Mouse (Mus musculus): ENCODE results near the gene Sept9. TPM values are rescaled to one million over a fixed set of nuclear protein-coding genes. Genes with fewer than 3 reads are reported as not detected.
A peak's percentile ranks its signal among the peaks of the same experiment; 100 is the strongest.

Sept9 gene
- total and polyA plus RNA-seq, 2 experiments from 2014 or later = 112 TPM

GRCm38 (mm10) chr11:117156725-117157124, 42.7 kb upstream of the Sept9 start:
- Histone ChIP-seq H3K4me3 (ENCODE audit: low read depth, low read length) (no peak overlapping the region), H3K4me1 (ENCODE audit: insufficient read depth) (peaks cover 4% of the 10 kb centered on the region; the same call in 1 of the 2 replicates), H3K9ac (no peak overlapping the region), H3K27me3 (ENCODE audit: insufficient read depth, low read length) (no peaks in the 10 kb centered on the region), H3K9me3 (ENCODE audit: low read length) (no peaks in the 10 kb centered on the region), H3K4me2 (ENCODE audit: low read depth) (no peak overlapping the region), H3K27ac (ENCODE audit: low read depth, low read length) (no peak overlapping the region), H3K36me3 (ENCODE audit: insufficient read depth) (peaks cover 71% of the 10 kb centered on the region)
- no peak for DNase-seq
- no peak for TF ChIP-seq CTCF (IDR thresholded peaks at IDR 0.05; ENCODE audit: low read depth)
- WGBS = 23% methylated on average over 13 of the region's 15 CpGs
- ATAC-seq = peak; percentile 44; the same call in 1 of the 2 replicates

GRCm38 (mm10) chr11:117158343-117158742, 41.1 kb upstream of the Sept9 start:
- H3K27me3 ChIP-seq (ENCODE audit: insufficient read depth, low read length) = no peaks in the 10 kb centered on the region
- H3K36me3 ChIP-seq (ENCODE audit: insufficient read depth) = peaks cover 59% of the 10 kb centered on the region
- peak; percentile 66 for ATAC-seq
- peaks cover 4% of the 10 kb centered on the region; the same call in 1 of the 2 replicates for H3K4me1 ChIP-seq (ENCODE audit: insufficient read depth)
- no peak for DNase-seq
- WGBS = 26% methylated on average over 11 of the region's 11 CpGs
- no peaks in the 10 kb centered on the region for H3K9me3 ChIP-seq (ENCODE audit: low read length)
- H3K4me3 ChIP-seq (ENCODE audit: low read depth, low read length) = no peak overlapping the region
- 0 out of 2 replicates have a peak overlapping the region, but pooled peaks have one; percentile 1 for H3K27ac ChIP-seq (ENCODE audit: low read depth, low read length)
- H3K9ac ChIP-seq = 0 out of 2 replicates have a peak overlapping the region, but pooled peaks have one; percentile 10
- no peak for TF ChIP-seq CTCF (IDR thresholded peaks at IDR 0.05; ENCODE audit: low read depth)
- no peak overlapping the region for H3K4me2 ChIP-seq (ENCODE audit: low read depth)

- no peak overlapping the region for H3K27ac ChIP-seq (ENCODE audit: low read depth, low read length)
- WGBS = 73% methylated on average over 13 of the region's 13 CpGs
- TF ChIP-seq CTCF (IDR thresholded peaks at IDR 0.05; ENCODE audit: low read depth) = no peak
- no peak overlapping the region for H3K9ac ChIP-seq
- no peak overlapping the region for H3K4me3 ChIP-seq (ENCODE audit: low read depth, low read length)
- peaks cover 4% of the 10 kb centered on the region; the same call in 1 of the 2 replicates for H3K4me1 ChIP-seq (ENCODE audit: insufficient read depth)
- DNase-seq (no peak), ATAC-seq (no peak)
- H3K27me3 ChIP-seq (ENCODE audit: insufficient read depth, low read length) = no peaks in the 10 kb centered on the region
- no peaks in the 10 kb centered on the region for H3K9me3 ChIP-seq (ENCODE audit: low read length)
- peaks cover 51% of the 10 kb centered on the region for H3K36me3 ChIP-seq (ENCODE audit: insufficient read depth)
- no peak overlapping the region for H3K4me2 ChIP-seq (ENCODE audit: low read depth)
Measured at GRCm38 (mm10) chr11:117159257-117159945, 40.1 kb upstream of the Sept9 start.

- WGBS = 35% methylated on average over 5 of the region's 5 CpGs
- ATAC-seq (no peak), DNase-seq (no peak)
- Histone ChIP-seq H3K4me3 (ENCODE audit: low read depth, low read length) (no peak overlapping the region), H3K4me2 (ENCODE audit: low read depth) (no peak overlapping the region), H3K9me3 (ENCODE audit: low read length) (no peaks in the 10 kb centered on the region), H3K27ac (ENCODE audit: low read depth, low read length) (no peak overlapping the region), H3K36me3 (ENCODE audit: insufficient read depth) (peaks cover 45% of the 10 kb centered on the region), H3K27me3 (ENCODE audit: insufficient read depth, low read length) (no peaks in the 10 kb centered on the region), H3K9ac (no peak overlapping the region), H3K4me1 (ENCODE audit: insufficient read depth) (peaks cover 4% of the 10 kb centered on the region; the same call in 1 of the 2 replicates)
- no peak for TF ChIP-seq CTCF (IDR thresholded peaks at IDR 0.05; ENCODE audit: low read depth)
Measured at GRCm38 (mm10) chr11:117159946-117160307, 39.5 kb upstream of the Sept9 start.

- 96% methylated on average over 12 of the region's 12 CpGs for WGBS
- TF ChIP-seq CTCF (IDR thresholded peaks at IDR 0.05; ENCODE audit: low read depth) = no peak
- peaks cover 37% of the 10 kb centered on the region for H3K36me3 ChIP-seq (ENCODE audit: insufficient read depth)
- no peak for ATAC-seq
- no peaks in the 10 kb centered on the region for H3K27me3 ChIP-seq (ENCODE audit: insufficient read depth, low read length)
- H3K9ac ChIP-seq = no peak overlapping the region
- no peak overlapping the region for H3K4me3 ChIP-seq (ENCODE audit: low read depth, low read length)
- H3K9me3 ChIP-seq (ENCODE audit: low read length) = no peaks in the 10 kb centered on the region
- peaks cover 4% of the 10 kb centered on the region; the same call in 1 of the 2 replicates for H3K4me1 ChIP-seq (ENCODE audit: insufficient read depth)
- no peak overlapping the region for H3K27ac ChIP-seq (ENCODE audit: low read depth, low read length)
- no peak for DNase-seq
- H3K4me2 ChIP-seq (ENCODE audit: low read depth) = no peak overlapping the region
Measured at GRCm38 (mm10) chr11:117160791-117161190, 38.7 kb upstream of the Sept9 start.

- WGBS = 71% methylated on average over 8 of the region's 8 CpGs
- Histone ChIP-seq H3K4me1 (ENCODE audit: insufficient read depth) (peaks cover 4% of the 10 kb centered on the region; the same call in 1 of the 2 replicates), H3K36me3 (ENCODE audit: insufficient read depth) (peaks cover 31% of the 10 kb centered on the region), H3K27me3 (ENCODE audit: insufficient read depth, low read length) (no peaks in the 10 kb centered on the region), H3K4me3 (ENCODE audit: low read depth, low read length) (no peak overlapping the region), H3K9ac (no peak overlapping the region), H3K4me2 (ENCODE audit: low read depth) (no peak overlapping the region), H3K27ac (ENCODE audit: low read depth, low read length) (no peak overlapping the region), H3K9me3 (ENCODE audit: low read length) (no peaks in the 10 kb centered on the region)
- TF ChIP-seq CTCF (IDR thresholded peaks at IDR 0.05; ENCODE audit: low read depth) = no peak
- DNase-seq (no peak), ATAC-seq (no peak)
Measured at GRCm38 (mm10) chr11:117161574-117161973, 37.9 kb upstream of the Sept9 start.

- Histone ChIP-seq H3K36me3 (ENCODE audit: insufficient read depth) (peaks cover 20% of the 10 kb centered on the region), H3K27me3 (ENCODE audit: insufficient read depth, low read length) (no peaks in the 10 kb centered on the region), H3K27ac (ENCODE audit: low read depth, low read length) (no peak overlapping the region), H3K4me2 (ENCODE audit: low read depth) (no peak overlapping the region), H3K4me1 (ENCODE audit: insufficient read depth) (peaks cover 4% of the 10 kb centered on the region; the same call in 1 of the 2 replicates), H3K9me3 (ENCODE audit: low read length) (no peaks in the 10 kb centered on the region), H3K9ac (no peak overlapping the region), H3K4me3 (ENCODE audit: low read depth, low read length) (no peak overlapping the region)
- DNase-seq (no peak), ATAC-seq (no peak)
- 80% methylated on average over 9 of the region's 9 CpGs for WGBS
- TF ChIP-seq CTCF (IDR thresholded peaks at IDR 0.05; ENCODE audit: low read depth) = no peak
Measured at GRCm38 (mm10) chr11:117163098-117163497, 36.4 kb upstream of the Sept9 start.
